Mouse (Mus musculus): ENCODE measurements at regions not wholly inside any gene's neighbourhood (a gene's known extent, or its start where the extent isn't known, plus 50 kb on each side); places are given as distances from the start of the nearest gene placed in this dataset.

GRCm38 (mm10) chr1:119189461-119190066 lies 136.1 kb upstream of the Gli2 start:
- no peak for DNase-seq

GRCm38 (mm10) chr1:119187301-119187700 lies 133.9 kb upstream of the Gli2 start:
- no peak for DNase-seq

GRCm38 (mm10) chr1:119186856-119187255 lies 133.4 kb upstream of the Gli2 start:
- DNase-seq, result peak; percentile 52

DNA sequence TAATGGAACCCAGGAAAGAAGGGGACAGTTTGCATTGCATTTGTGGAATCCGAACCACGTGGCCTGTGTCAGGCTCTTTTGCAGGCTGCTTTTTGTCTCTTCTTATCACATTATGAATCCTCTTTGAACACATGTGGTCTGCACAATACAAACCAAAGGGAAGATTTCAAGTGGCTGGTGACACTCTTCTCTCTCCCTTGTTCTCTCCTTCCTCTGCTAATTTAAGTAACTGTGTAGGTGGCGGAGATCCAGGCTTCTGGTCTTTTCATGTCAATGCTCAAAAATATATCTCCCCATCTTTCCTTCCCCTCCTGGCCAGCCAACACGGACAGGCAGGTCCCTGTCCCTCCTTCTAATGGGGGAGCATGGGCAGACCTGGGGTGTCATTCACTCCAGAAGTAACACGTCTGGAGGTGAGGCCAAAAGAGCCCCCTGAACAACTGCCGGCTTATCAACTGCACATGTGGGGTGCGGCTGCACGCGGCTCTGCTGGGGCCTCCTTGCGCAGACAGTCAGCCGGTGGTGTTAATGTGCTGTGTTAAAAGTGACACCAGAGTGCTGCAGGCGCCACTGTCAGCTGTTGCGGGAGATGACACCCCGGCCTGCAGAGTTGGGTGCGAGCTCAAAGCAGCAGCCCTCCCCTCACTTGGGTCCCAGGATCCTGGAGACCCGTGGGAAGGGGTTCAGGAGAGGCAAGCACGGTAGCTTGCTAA lies 130.3 kb upstream of the Gli2 start:
- DNase-seq, result no peak

DNA sequence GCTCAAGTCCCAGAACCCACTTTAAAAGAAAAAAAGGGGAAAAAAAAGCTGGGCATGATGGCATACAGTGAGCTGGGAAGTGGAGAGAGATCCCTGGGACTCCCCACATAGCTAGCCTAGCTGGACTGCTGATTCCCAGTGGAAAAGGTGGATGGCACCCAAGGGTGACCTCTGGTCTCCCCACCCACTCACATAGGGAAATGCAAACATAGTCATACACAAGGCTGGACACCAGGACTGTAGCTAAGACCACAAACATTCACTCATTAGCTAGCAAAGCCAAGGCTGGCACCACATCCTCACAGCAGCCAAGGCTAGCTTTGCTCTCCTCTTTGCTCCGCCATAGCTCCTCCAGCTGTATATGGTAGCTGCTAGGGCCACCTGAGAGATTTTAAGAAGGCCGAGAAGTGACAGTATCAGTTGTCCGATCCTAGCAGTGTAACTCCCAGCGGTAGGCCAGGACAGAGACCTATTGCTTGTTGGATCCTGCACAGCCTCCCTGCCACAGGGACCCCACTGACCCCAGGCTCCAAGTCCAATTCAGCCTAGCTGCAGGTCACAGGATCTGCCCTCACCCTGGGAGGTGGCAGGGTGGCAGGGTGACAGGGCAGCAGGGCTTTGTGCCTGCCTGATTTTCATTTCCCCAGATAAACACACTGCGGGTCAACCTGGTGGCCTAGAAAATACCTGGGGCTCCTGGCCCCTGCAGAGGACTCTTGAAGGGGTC lies 119.8 kb upstream of the Gli2 start:
- DNase-seq, result no peak

- no peak for DNase-seq
These were observed 114.0 kb upstream of the Gli2 start for GRCm38 (mm10) chr1:119167443-119167842.

- no peak for DNase-seq
These were observed 112.9 kb upstream of the Gli2 start for GRCm38 (mm10) chr1:119166286-119166685.

DNA sequence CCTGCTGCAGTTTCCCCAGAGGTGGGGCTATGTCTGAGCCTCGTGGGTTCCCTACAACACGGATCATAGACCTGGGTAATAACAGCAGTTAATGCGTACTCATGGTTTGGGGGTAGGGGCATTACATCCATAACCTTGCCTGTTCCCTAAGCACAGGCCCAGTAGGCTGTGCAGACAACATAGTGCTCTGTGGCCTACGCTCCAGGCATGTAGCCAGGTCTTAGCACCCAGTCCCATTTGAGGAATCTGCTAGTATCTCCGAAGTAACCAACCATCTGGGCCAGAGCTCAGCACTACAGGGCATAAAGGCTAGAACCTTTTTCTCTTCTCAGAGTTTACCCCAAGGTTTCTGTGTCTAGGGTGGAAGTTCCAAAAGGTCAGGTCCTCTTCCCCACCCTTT lies 111.4 kb upstream of the Gli2 start:
- DNase-seq, result no peak

DNA sequence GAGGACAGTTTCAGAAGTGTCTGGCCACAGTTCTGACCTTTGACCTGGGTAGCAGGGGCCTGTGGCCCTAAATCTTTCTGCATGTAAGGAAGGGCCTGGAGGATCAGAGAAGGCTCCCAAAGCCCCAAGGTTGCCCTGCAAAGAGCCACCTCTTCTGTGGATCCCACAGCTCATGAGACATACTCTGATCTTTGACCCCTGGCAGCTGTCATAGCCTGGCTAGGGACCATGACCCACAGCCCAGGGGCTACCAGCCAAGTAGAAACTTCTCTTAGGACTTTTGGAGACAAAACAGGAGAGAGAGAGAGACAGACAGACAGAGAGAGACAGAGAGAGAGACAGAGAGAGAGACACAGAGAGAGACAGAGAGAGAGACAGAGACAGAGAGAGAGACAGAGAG lies 110.4 kb upstream of the Gli2 start:
- DNase-seq, result peak; percentile 41

GRCm38 (mm10) chr1:119163114-119163740 lies 109.8 kb upstream of the Gli2 start:
- DNase-seq, result no peak

GRCm38 (mm10) chr1:119161751-119162150 lies 108.3 kb upstream of the Gli2 start:
- DNase-seq, result no peak

DNA sequence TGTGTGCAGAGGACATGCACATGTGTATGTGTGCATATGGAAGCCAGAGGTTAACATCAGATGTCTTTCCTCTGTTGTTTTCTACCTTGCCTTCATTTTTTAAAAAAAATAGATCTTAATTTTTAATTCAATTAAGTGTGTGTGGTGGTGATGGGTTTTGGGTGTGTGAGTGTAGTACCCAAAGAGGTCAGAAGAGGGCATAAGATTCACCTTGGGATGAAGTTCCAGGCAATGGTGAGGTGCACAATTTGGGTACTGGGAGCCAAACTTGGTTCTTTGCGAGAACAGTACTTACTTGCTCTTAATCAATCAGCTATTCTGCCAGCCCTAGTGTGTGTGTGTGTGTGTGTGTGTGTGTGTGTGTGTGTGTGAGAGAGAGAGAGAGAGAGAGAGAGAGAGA lies 106.9 kb upstream of the Gli2 start:
- no peak for DNase-seq

DNA sequence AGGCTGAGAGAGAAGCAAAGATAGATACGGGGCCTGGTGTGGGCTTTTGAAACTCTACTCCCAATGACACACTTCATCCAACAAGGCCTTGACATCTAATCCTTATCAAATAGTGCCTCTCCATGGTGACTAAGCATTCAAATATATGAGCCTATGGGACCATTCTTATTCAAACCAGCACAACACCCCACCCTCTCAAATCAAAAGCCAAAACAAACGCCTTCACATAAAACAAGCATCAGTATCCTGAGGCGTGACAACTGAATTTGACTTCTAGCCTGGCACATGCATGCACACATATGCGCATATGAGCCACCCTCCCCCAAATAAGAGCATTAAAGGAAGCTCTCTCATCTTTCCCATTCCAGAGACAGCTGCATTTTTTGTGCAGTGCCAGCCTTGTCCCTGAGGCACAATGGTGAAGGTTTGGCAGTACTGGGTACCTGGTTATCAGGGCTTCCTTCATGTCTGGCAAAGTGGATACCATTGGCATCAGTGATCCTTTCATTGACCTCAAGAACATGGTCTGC lies 103.8 kb upstream of the Gli2 start:
- no peak for DNase-seq

DNA sequence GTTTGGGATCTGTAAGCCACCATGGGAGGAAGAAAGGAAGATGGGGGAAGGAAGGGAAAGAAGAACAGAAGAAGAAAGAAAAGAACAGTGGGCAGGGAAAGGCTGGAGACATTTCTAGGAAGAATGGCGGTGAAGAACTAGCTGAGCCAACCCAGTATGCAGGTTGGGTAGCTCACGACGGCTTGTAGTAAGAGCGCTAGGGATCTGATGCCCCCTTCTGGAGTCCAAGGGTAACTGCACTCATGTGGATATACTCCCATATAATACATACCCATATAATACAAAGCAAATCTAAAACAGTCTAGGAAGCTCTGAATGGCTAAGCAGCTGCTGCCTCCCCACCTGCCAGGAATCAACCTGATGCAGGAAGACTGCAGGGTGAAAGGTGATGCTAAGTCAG lies 100.2 kb upstream of the Gli2 start:
- no peak for DNase-seq

DNA sequence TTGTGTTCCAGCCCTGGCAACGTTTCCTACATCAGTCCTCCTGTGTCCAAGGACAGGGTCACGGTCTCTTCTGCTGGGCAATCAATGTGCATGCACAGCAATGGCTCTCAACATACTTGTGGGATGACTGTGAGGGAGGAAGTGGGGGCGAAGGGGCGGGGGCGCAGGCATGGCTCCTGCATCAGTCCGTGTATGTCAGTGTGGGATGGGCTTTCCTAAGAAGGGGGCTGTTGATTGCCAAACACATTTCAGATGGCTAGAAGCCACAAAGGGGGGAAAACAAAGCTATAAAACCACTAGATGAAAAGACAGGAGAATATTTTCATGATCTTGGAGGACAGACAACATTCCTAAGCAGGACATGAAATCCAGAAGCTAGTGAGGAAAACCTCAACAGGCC lies 99.4 kb upstream of the Gli2 start:
- peak; percentile 35 for DNase-seq

DNA sequence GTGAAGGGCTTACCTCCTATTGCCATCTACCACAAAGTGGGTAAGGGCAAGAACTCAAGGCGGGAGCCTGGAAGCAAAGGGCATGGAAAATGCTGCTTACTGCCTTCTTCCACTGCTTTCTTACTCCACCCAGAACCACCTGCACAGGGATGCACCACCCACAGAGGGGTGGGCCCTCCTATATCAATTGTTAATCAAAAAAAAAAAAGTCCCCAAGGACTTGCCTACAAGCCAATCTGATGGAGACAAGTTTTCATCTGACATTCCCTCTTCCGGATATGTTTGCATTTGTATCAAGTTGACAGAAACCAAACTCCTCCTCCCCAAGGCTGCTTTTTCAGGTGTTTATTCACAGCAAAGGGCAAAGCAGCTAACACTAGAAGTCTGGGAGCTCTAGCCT lies 94.1 kb upstream of the Gli2 start:
- no peak for DNase-seq

DNA sequence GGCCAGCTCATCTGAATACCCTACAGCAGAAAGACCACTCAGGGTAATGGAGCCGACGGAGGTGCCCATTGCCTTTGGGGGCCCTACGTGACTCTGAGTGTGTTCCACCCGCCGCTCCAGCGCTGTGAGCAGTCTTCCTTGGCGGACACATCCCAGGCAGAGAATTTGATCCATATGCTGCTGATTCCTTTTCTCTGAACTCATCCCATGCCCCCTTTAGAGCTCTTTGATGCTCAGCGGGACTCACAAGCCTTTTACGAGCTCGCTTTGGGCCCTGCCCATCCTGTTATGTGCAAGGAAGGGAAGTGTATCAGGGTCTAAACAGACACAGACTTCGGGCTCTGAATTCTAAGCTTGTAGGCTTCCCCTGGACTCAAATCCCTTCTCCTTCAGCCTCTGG lies 90.4 kb upstream of the Gli2 start:
- no peak for DNase-seq

GRCm38 (mm10) chr1:119129039-119129438 lies 75.6 kb upstream of the Gli2 start:
- DNase-seq, result no peak

DNA sequence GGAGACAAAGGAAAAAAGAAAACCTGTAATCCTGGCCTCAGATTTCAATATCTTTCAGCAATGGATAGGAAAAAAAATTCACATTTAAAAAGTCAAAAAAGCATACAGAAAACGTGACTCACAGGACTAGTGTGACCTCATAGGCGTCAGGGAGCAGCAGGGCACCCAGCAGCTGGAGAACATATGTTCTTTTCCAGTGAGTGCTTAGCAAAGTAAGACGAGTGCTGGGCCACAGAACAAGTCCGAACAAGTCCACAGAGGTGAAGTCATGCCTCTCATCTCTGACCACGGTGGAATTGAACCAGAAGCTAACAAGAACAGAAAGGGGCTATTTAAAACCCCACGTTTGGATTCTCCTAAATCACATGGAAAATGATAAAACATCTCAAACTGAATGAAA lies 72.1 kb upstream of the Gli2 start:
- no peak for DNase-seq

DNA sequence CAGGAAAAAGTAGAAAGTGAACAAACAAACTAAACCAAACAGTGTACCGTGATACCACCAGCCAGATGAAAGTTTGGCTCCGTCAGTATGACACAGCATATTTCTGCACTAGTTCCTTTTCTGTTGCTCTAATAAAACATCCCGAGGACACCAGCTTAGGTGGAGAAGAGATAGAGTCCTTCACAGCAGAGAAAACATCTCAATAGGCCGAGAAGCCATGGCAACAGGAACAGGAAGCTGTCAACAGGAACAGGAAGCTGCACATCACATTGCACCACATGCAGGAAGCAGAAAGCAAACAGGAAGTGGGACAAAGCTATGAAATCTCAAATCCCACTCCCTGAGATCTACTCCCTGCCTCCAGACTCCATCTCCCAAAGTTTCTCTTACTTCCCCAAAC lies 71.4 kb upstream of the Gli2 start:
- no peak for DNase-seq

DNA sequence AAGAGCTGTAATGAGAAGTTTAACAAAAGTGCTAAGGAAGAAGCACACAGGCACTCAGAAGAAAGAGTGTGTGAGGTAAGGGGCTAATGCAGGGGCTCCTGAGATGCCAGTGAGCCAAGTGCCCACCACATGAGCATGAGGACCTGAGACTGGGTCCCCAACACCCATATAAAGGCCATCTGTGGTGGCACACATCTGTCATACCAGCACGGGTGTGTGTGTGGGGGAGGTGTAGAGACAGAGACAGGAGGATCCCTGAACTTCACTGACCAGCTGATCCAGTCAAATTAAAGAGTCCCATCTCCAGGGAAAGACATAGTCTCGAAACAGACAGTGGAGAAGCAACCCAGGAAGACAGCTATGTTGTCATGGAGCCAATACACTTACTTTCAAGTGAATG lies 70.6 kb upstream of the Gli2 start:
- no peak for DNase-seq

GRCm38 (mm10) chr1:119123402-119123801 lies 70.0 kb upstream of the Gli2 start:
- DNase-seq, result no peak

DNA sequence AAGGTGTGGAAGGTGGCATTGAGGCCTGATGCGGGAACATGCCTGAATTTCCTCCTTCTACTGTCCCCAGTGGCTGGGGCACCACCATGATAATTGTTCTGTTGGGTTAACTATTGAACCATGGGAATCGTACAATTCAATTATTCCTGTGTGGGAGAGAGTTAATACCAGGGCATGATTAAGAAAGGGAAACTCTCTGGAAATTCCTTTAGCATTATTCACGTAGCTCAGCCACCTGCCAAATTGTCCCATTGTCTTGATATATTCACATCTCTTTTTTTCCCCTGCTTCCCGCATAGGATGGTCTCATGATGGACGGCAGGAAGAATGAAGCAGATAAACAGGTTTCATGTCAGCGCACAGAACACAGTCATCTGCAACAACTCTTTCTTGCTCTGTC lies 69.6 kb upstream of the Gli2 start:
- DNase-seq, result no peak

All from adrenal gland, adult 2 months (tissue).